Mouse (Mus musculus): ENCODE data around the gene Prss36. TPM values are rescaled to one million over a fixed set of nuclear protein-coding genes. Genes with fewer than 3 reads are reported as not detected.

Prss36 gene
- total and polyA plus RNA-seq, 3 experiments, result 0.76 to 8.9 (median 4.0) TPM

- DNase-seq (ENCODE audit: low spot score) (peak; percentile 53), ATAC-seq (ENCODE audit: extremely low read depth, insufficient number of reproducible peaks, low FRiP score, poor library complexity, severe bottlenecking) (peak; percentile 22)
- Histone ChIP-seq H3K4me3 (ENCODE audit: low read depth, low read length) (no peak overlapping the region; the same call in 1 of the 2 replicates), H3K27me3 (ENCODE audit: insufficient read depth, low read length) (no peaks in the 10 kb centered on the region), H3K9me3 (replicated peaks) (peaks cover 6% of the 10 kb centered on the region), H3K36me3 (replicated peaks) (peaks cover 99% of the 10 kb centered on the region), H3K4me1 (ENCODE audit: insufficient read depth, low read depth, low read length) (peaks cover 82% of the 10 kb centered on the region)
- TF ChIP-seq TAL1 (conservative IDR thresholded peaks at IDR 0.05; ENCODE audit: low read depth, low read length), result no peak
- TF ChIP-seq POLR2AphosphoS5 (IDR thresholded peaks at IDR 0.05; ENCODE audit: insufficient replicate concordance, low read depth, low read length), result no peak
- no peak for TF ChIP-seq GATA1 (IDR thresholded peaks at IDR 0.05; ENCODE audit: borderline replicate concordance, low read length)
- TF ChIP-seq GATA2 (IDR thresholded peaks at IDR 0.05; ENCODE audit: borderline replicate concordance, low read depth, low read length), result no peak
- TF ChIP-seq CTCF (IDR thresholded peaks at IDR 0.05; ENCODE audit: low read depth, low read length), result no peak
Observed at GRCm38 (mm10) chr7:127885951-127886350, 60.6 kb downstream of the Prss36 start.

Other genes starting within 250 kb of the Prss36 start
Only the 20 nearest of the 25 such genes appear.
- gene Orai3, start 176.9 kb downstream of the Prss36 start, total RNA-seq (2014; fragmentation: Nextera tagmentation), result 27.4 and 27.7 TPM in 2 replicates
- gene Orai3, start 176.9 kb downstream of the Prss36 start, total RNA-seq (2017), result 47.1 and 53.8 TPM in 2 replicates
- 30.2 and 43.1 TPM in 2 replicates for gene Orai3, start 176.9 kb downstream of the Prss36 start, polyA plus RNA-seq (2012)
- 104 and 115 TPM in 2 replicates for gene Setd1a, start 170.1 kb downstream of the Prss36 start, total RNA-seq (2014; fragmentation: Nextera tagmentation)
- 9.1 and 10.0 TPM in 2 replicates for gene Setd1a, start 170.1 kb downstream of the Prss36 start, total RNA-seq (2017)
- gene Setd1a, start 170.1 kb downstream of the Prss36 start, polyA plus RNA-seq (2012), result 103 and 118 TPM in 2 replicates
- 4.7 and 8.4 TPM in 2 replicates for gene Gm49388, start 161.1 kb downstream of the Prss36 start, total RNA-seq (2014; fragmentation: Nextera tagmentation)
- 0.23 TPM in 1 of 2 replicates, not detected in the other for gene Gm49388, start 161.1 kb downstream of the Prss36 start, total RNA-seq (2017)
- 0.12 and 1.1 TPM in 2 replicates for gene Gm49388, start 161.1 kb downstream of the Prss36 start, polyA plus RNA-seq (2012)
- gene Hsd3b7, start 146.1 kb downstream of the Prss36 start, total RNA-seq (2014; fragmentation: Nextera tagmentation), result 11.2 and 17.2 TPM in 2 replicates
- 42.3 and 52.1 TPM in 2 replicates for gene Hsd3b7, start 146.1 kb downstream of the Prss36 start, total RNA-seq (2017)
- gene Hsd3b7, start 146.1 kb downstream of the Prss36 start, polyA plus RNA-seq (2012), result 10.6 and 19.7 TPM in 2 replicates
- gene Stx4a, start 122.4 kb downstream of the Prss36 start, total RNA-seq (2014; fragmentation: Nextera tagmentation), result 26.9 and 36.0 TPM in 2 replicates
- 46.1 and 55.7 TPM in 2 replicates for gene Stx4a, start 122.4 kb downstream of the Prss36 start, total RNA-seq (2017)
- gene Stx4a, start 122.4 kb downstream of the Prss36 start, polyA plus RNA-seq (2012), result 64.9 and 69.9 TPM in 2 replicates
- gene Stx1b, start 122.2 kb downstream of the Prss36 start, total RNA-seq (2014; fragmentation: Nextera tagmentation), result 0.15 and 0.24 TPM in 2 replicates
- 0.06 and 0.16 TPM in 2 replicates for gene Stx1b, start 122.2 kb downstream of the Prss36 start, total RNA-seq (2017)
- 0.02 and 0.10 TPM in 2 replicates for gene Stx1b, start 122.2 kb downstream of the Prss36 start, polyA plus RNA-seq (2012)
- gene Zfp646, start 70.5 kb downstream of the Prss36 start, total RNA-seq (2014; fragmentation: Nextera tagmentation), result 46.8 and 58.5 TPM in 2 replicates
- 42.1 and 45.0 TPM in 2 replicates for gene Zfp646, start 70.5 kb downstream of the Prss36 start, total RNA-seq (2017)
- 27.9 and 36.7 TPM in 2 replicates for gene Zfp646, start 70.5 kb downstream of the Prss36 start, polyA plus RNA-seq (2012)
- 9.2 and 14.9 TPM in 2 replicates for gene Zfp668, start 69.9 kb downstream of the Prss36 start, total RNA-seq (2014; fragmentation: Nextera tagmentation)
- gene Zfp668, start 69.9 kb downstream of the Prss36 start, total RNA-seq (2017), result 4.2 and 5.7 TPM in 2 replicates
- 33.9 and 39.5 TPM in 2 replicates for gene Zfp668, start 69.9 kb downstream of the Prss36 start, polyA plus RNA-seq (2012)
- gene Prss53, start 55.8 kb downstream of the Prss36 start, total RNA-seq (2014; fragmentation: Nextera tagmentation), result 0.58 TPM in 1 of 2 replicates, not detected in the other
- gene Prss53, start 55.8 kb downstream of the Prss36 start, total RNA-seq (2017), result 0.29 and 0.38 TPM in 2 replicates
- 0.76 and 0.80 TPM in 2 replicates for gene Prss53, start 55.8 kb downstream of the Prss36 start, polyA plus RNA-seq (2012)
- gene Gm21974, start 51.3 kb downstream of the Prss36 start, total RNA-seq (2014; fragmentation: Nextera tagmentation), result not detected in 2 replicates
- gene Gm21974, start 51.3 kb downstream of the Prss36 start, total RNA-seq (2017), result not detected in 2 replicates
- not detected in 2 replicates for gene Gm21974, start 51.3 kb downstream of the Prss36 start, polyA plus RNA-seq (2012)
- gene Vkorc1, start 51.1 kb downstream of the Prss36 start, total RNA-seq (2014; fragmentation: Nextera tagmentation), result 53.0 and 68.8 TPM in 2 replicates
- 8.9 and 11.0 TPM in 2 replicates for gene Vkorc1, start 51.1 kb downstream of the Prss36 start, total RNA-seq (2017)
- gene Vkorc1, start 51.1 kb downstream of the Prss36 start, polyA plus RNA-seq (2012), result 12.6 and 16.7 TPM in 2 replicates
- 73.4 and 80.0 TPM in 2 replicates for gene Bckdk, start 42.6 kb downstream of the Prss36 start, total RNA-seq (2014; fragmentation: Nextera tagmentation)
- 40.4 and 49.2 TPM in 2 replicates for gene Bckdk, start 42.6 kb downstream of the Prss36 start, total RNA-seq (2017)
- 114 and 134 TPM in 2 replicates for gene Bckdk, start 42.6 kb downstream of the Prss36 start, polyA plus RNA-seq (2012)
- gene Kat8, start 34.2 kb downstream of the Prss36 start, total RNA-seq (2014; fragmentation: Nextera tagmentation), result 39.0 and 45.1 TPM in 2 replicates
- 44.0 and 44.5 TPM in 2 replicates for gene Kat8, start 34.2 kb downstream of the Prss36 start, total RNA-seq (2017)
- gene Kat8, start 34.2 kb downstream of the Prss36 start, polyA plus RNA-seq (2012), result 6.8 and 7.4 TPM in 2 replicates
- gene Prss8, start 16.6 kb downstream of the Prss36 start, total RNA-seq (2014; fragmentation: Nextera tagmentation), result not detected in 2 replicates
- 0.05 TPM in 1 of 2 replicates, not detected in the other for gene Prss8, start 16.6 kb downstream of the Prss36 start, total RNA-seq (2017)
- not detected in 2 replicates for gene Prss8, start 16.6 kb downstream of the Prss36 start, polyA plus RNA-seq (2012)
- gene Fus, start 20.7 kb upstream of the Prss36 start, total RNA-seq (2014; fragmentation: Nextera tagmentation), result 211 and 218 TPM in 2 replicates
- 34.6 and 45.5 TPM in 2 replicates for gene Fus, start 20.7 kb upstream of the Prss36 start, total RNA-seq (2017)
- gene Fus, start 20.7 kb upstream of the Prss36 start, polyA plus RNA-seq (2012), result 568 and 604 TPM in 2 replicates
- gene Pycard, start 47.1 kb upstream of the Prss36 start, total RNA-seq (2014; fragmentation: Nextera tagmentation), result 2.0 and 2.4 TPM in 2 replicates
- 3.3 and 3.5 TPM in 2 replicates for gene Pycard, start 47.1 kb upstream of the Prss36 start, total RNA-seq (2017)
- gene Pycard, start 47.1 kb upstream of the Prss36 start, polyA plus RNA-seq (2012), result 1.2 and 1.3 TPM in 2 replicates
- gene Trim72, start 57.2 kb upstream of the Prss36 start, total RNA-seq (2014; fragmentation: Nextera tagmentation), result not detected in 2 replicates
- 0.06 and 0.16 TPM in 2 replicates for gene Trim72, start 57.2 kb upstream of the Prss36 start, total RNA-seq (2017)
- gene Trim72, start 57.2 kb upstream of the Prss36 start, polyA plus RNA-seq (2012), result 0.03 and 0.04 TPM in 2 replicates
- 0.30 TPM in 1 of 2 replicates, not detected in the other for gene Itgam, start 115.9 kb upstream of the Prss36 start, total RNA-seq (2014; fragmentation: Nextera tagmentation)
- 0.22 and 0.29 TPM in 2 replicates for gene Itgam, start 115.9 kb upstream of the Prss36 start, total RNA-seq (2017)
- gene Itgam, start 115.9 kb upstream of the Prss36 start, polyA plus RNA-seq (2012), result 0.02 and 0.07 TPM in 2 replicates
- not detected in 2 replicates for gene Gm49368, start 116.0 kb upstream of the Prss36 start, total RNA-seq (2014; fragmentation: Nextera tagmentation)
- not detected in 2 replicates for gene Gm49368, start 116.0 kb upstream of the Prss36 start, total RNA-seq (2017)
- gene Gm49368, start 116.0 kb upstream of the Prss36 start, polyA plus RNA-seq (2012), result 0.03 TPM in 1 of 2 replicates, not detected in the other
- not detected in 2 replicates for gene Itgax, start 182.8 kb upstream of the Prss36 start, total RNA-seq (2014; fragmentation: Nextera tagmentation)
- gene Itgax, start 182.8 kb upstream of the Prss36 start, total RNA-seq (2017), result 0.11 and 0.58 TPM in 2 replicates
- not detected in 2 replicates for gene Itgax, start 182.8 kb upstream of the Prss36 start, polyA plus RNA-seq (2012)

All from G1E (cell line).